Mouse (Mus musculus): ENCODE measurements around the gene Trappc1. TPM values are rescaled to one million over a fixed set of nuclear protein-coding genes. Genes with fewer than 3 reads are reported as not detected.

The Trappc1 gene
- total RNA-seq, 4 experiments from 2014 or later = 54.6 to 65.9 (median 56.3) TPM

DNA sequence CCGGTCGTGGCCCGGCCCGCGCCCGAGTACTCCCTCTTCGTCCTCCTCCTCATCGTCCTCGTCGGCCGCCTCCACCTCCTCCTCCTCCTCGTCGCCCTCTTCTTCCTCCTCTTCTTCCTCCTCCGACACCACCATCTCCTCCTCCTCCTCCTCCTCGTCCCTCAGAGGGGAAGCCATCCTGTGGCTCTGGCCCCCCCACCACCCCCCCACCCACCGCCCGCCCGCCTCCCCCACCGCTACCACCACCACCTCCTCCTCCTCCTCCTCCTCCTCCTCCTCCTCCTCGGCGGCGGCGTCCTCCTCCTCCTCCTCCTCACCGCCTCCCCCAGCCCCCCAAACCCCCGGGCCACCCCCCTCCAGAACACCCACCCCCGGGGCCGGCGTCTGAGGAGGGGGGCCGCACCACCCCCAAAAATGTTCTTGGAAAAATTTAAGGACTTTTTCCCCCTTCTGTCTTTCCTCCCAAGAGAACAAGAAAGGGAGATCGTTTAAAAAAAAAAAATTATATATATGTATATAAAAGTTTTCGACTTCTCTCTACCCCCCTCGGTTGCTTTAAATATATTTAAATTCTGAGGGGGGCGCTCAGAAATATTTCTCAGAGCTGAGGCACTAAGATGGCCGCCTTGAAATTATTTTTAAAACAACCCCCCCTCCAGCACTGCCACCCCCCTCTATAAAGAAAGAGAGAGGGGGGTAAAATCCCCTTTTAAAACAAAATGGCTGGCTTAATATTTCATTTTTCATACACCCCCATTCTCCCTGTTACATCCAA, 45.6 kb downstream of the Trappc1 start, which contains the start of gene Chd3:
Gene Chd3 (minus strand): TSS at position 192 of the 775 bp plus-strand sequence.
- no peak for DNase-seq (ENCODE audit: low spot score in 2 of 2)

DNA sequence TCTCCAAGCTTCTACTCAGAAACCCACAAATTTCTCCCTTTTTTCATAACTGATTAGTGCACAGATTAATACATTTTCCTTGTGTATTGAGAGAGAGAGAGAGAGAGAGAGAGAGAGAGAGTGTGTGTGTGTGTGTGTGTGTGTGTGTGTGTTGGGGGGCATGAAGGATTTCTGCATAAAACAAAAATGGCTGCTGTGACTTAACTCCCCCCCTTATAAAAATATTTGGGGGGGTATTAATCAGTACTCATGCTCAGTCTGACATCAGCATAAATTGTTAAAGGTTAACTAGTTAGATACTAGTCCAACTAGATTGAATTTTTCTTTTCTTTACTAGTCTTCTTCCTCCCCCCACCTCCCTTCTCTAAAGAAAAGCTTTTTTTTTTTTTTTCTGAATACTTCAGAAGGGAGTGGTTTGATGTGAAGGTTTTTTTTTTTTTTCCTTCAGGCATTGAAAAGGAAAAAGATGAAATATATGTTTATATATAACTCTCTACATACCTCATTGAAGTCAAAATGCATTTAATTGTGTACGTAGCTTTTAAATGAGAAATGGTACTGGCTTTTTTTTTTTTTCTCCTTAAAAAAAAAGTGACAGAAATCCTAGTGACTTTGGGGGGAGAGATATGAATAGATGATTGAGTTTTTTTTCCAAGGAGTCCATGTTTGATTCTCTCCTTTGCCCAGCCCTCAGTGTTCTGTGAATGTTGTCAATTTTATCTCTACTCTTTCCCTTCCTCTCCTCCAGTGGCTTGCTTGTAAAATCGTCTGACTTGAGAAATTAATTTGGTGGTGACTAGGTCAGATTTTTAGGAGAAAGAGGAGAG, 46.4 kb downstream of the Trappc1 start:
- no peak for DNase-seq (ENCODE audit: low spot score in 2 of 2)

DNA sequence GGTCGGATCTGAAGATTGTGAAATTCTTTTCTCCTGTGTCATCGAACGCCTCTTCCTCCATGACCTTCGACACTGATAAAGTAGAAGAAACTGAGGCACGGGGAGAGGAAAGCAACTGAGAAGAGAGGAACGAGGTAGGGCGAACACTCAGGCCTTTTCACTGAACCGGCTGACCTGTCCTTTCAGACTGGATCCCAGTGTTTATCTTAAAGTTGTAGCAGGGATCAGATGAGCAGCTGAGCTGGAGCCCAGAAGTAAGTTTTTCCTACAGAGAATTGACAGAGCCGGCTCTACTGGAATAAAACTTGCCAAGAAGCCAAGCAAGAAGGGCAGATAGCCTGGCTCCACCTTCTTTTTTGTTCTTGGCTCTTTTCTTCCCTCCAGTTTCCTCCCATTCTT, 47.0 kb downstream of the Trappc1 start:
- no peak for DNase-seq (ENCODE audit: low spot score in 2 of 2)

DNA sequence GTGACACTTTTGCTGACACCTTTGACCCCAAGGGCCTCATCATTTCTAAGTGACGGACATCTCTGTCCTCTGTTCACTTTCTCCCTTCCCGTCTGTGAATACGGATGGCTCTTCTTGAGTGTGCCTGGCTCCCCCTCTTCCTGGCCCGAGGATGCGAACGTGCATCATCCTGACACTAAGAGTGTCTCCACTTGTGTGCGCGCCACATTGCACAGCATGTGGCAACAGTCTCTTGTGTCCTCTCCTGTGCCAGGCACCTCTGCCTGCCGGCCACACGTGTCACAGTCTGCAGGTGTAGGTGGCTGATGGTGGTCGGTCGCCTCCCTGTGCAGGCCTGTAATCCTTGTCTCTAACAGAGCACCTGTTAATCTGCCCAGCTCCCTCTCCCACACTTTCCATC, 47.8 kb downstream of the Trappc1 start:
- no peak for DNase-seq (ENCODE audit: low spot score in 2 of 2)

DNA sequence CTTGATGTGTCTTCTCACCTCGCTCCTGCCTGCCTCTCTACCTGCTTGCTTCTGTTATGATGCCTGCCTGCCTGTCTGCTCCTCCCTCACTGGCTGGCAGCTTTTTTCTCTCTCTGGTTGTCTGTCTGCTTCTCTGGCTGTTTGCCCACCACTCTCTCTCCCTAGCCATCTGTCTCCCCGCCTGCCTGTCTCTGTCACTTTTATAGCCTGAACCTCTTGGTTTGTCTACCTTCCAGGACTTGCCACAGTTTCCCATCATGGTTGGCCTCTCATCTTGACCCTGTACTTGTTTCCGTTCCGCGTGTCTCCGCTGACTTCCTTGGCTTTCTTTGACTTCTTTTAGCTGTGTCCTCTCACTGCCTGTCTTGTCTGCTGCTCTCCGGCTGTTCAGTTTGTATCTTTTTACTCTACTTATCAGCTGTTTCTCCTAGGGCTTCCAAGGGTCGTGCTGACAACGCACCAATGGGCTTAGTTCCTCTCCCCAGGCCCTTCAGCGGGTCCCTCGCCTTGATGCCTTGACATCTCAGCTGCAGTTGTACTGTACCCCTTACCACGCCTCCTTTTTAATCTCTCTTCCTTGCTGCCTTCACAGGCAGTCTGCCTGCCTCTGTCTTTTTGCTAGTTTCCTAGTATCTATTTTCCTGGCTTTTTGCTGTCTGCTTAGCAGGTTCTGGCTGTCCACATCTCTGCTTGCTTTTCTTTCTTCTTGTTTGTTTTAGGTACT, 48.4 kb downstream of the Trappc1 start:
- peak; percentile 82 to 87 for DNase-seq (ENCODE audit: low spot score in 2 of 2)

DNA sequence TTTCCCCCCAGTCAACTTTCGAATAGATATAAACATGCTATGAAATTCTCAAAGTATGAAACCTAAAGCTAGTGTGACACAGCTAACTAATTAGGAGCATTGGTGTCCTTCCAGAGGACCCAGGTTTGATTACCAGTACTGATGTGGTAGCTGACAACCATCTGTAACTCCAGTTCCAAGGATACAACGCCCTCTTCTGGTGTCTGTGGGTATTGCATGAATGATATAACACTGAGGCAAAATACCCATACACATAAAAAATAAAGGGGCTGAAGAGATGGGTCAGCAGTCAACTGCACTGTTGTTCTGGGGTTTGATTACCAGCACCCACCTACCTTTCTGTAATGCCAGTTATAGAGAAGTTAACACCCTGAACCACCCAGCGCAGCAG, 49.0 kb downstream of the Trappc1 start:
- DNase-seq (ENCODE audit: low spot score in 2 of 2) = no peak

DNA sequence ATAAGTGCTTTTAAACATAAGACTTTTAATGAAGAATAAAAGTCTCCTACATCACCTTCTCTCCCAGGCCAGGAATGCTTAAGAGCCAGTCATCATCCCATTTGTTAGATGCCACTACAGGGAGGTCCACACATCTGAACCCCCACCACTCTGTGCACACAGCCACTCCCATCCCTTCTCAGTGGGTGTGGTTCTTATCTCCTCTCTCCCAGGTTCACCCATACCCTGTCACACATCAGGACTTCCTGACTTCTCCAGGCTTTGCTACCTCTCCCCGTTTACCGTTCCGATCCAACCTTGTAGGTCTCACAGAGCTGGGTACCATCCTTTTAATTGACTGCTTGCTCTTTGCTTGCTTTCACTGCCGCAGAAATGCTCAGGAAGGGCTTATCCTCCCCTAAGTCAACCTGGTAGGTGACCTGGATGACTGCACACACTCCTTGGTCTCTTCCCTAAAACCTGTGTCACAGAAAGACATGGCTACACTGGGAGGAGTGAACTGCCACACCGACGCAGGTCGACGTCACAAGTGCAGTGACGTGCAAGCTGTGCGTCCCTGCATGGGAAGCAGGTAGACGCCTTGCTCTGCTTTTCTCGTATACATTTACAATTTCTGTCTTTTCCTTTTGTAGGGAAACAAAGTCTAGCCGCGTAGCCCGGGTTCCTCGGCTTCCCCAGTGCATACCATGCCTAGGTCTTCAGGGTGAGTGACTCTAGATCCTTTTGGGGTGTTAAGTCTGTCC, 49.6 kb downstream of the Trappc1 start:
- no peak for DNase-seq (ENCODE audit: low spot score in 2 of 2)

Other genes with a start within 250 kb of the Trappc1 start
- gene Vamp2, start 235.5 kb upstream of the Trappc1 start, total RNA-seq (2022) = 100 to 1,000 TPM; 926 to 962 (median 934) TPM
- gene Per1, start 228.8 kb upstream of the Trappc1 start, total RNA-seq (2022) = 100 to 1,000 TPM in 2 of 4 experiments, 10 to 100 TPM in 2; 91.2 to 107 (median 97.7) TPM
- gene Hes7, start 203.6 kb upstream of the Trappc1 start, total RNA-seq (2022) = 1 to 10 TPM in 3 of 4 experiments, under 1 TPM in 1; 0.97 to 1.8 (median 1.2) TPM
- 1 to 10 TPM; 1.4 to 1.7 (median 1.5) TPM for gene 9130213A22Rik, start 201.4 kb upstream of the Trappc1 start, total RNA-seq (2022)
- gene Aloxe3, start 198.1 kb upstream of the Trappc1 start, total RNA-seq (2022) = 10 to 100 TPM in 2 of 4 experiments, 1 to 10 TPM in 2; 8.8 to 14.4 (median 10.1) TPM
- gene Alox12b, start 167.0 kb upstream of the Trappc1 start, total RNA-seq (2022) = 10 to 100 TPM in 2 of 4 experiments, 1 to 10 TPM in 2; 5.9 to 14.5 (median 10.5) TPM
- 10 to 100 TPM in 1 of 4 experiments, 1 to 10 TPM in 3; 8.4 to 10.1 (median 9.3) TPM for gene Alox8, start 126.1 kb upstream of the Trappc1 start, total RNA-seq (2022)
- 1 to 10 TPM; 1.6 to 2.0 (median 1.8) TPM for gene Gucy2e, start 86.9 kb upstream of the Trappc1 start, total RNA-seq (2022)
- 10 to 100 TPM; 12.4 to 17.2 (median 15.5) TPM for gene Cntrob, start 205 bp upstream of the Trappc1 start, total RNA-seq (2022)
- 10 to 100 TPM; 26.9 to 33.1 (median 30.2) TPM for gene Kcnab3, start 2.3 kb downstream of the Trappc1 start, total RNA-seq (2022)
- gene Rnf227, start 16.5 kb downstream of the Trappc1 start, total RNA-seq (2022) = 100 to 1,000 TPM; 119 to 129 (median 121) TPM
- 100 to 1,000 TPM; 435 to 510 (median 495) TPM for gene Chd3, start 45.4 kb downstream of the Trappc1 start, total RNA-seq (2022)
- 100 to 1,000 TPM; 101 to 126 (median 111) TPM for gene Naa38, start 71.5 kb downstream of the Trappc1 start, total RNA-seq (2022)
- 10 to 100 TPM; 37.5 to 51.2 (median 46.5) TPM for gene Cyb5d1, start 71.7 kb downstream of the Trappc1 start, total RNA-seq (2022)
- 1 to 10 TPM; 2.2 to 2.8 (median 2.5) TPM for gene Tmem88, start 74.3 kb downstream of the Trappc1 start, total RNA-seq (2022)
- 10 to 100 TPM; 32.3 to 36.4 (median 34.8) TPM for gene Kdm6b, start 89.7 kb downstream of the Trappc1 start, total RNA-seq (2022)
- gene Dnah2, start 225.1 kb downstream of the Trappc1 start, total RNA-seq (2022) = 1 to 10 TPM; 3.1 to 6.3 (median 5.0) TPM
- 100 to 1,000 TPM; 115 to 132 (median 124) TPM for gene Efnb3, start 236.2 kb downstream of the Trappc1 start, total RNA-seq (2022)

Measured in layer of hippocampus, adult 8-10 months (tissue).